15 mouse cellular contexts compared by ENCODE assay signal in genomic region chr2:163358662-163359061, GRCm38 (mm10). TPM values are rescaled to one million over a fixed set of nuclear protein-coding genes. Genes with fewer than 3 reads are reported as not detected.
A peak's percentile ranks its signal among the peaks of the same experiment; 100 is the strongest.
DNase-seq lines count a peak whose midpoint lies in the region; ATAC-seq and TF ChIP-seq lines count a peak whose summit lies in the region.
"Had no signal": no experiment of that assay in that cellular context is flagged by ENCODE, and none has a peak within 500 bp of the region (broad histone marks: within the 10 kb centered on the region; RNA-seq: fewer than 3 reads in every experiment).

No protein-coding gene starts in this region.

- no peak; a peak in 1 of 4 replicates for TF ChIP-seq POLR2A in MEL (IDR thresholded peaks at IDR 0.05; ENCODE audit: control insufficient read depth in 1 of 2, insufficient read depth in 1 of 2, low read depth in 1 of 2, low read length in 2 of 2, poor library complexity in 1 of 2)

- H3K27me3 ChIP-seq in heart, embryonic 13.5 days (replicated peaks), result no peaks in the 10 kb centered on the region
- H3K27me3 ChIP-seq in MEL (ENCODE audit: control insufficient read depth in 1 of 2, insufficient read depth in 2 of 2, low read length in 2 of 2), result no peaks in the 10 kb centered on the region
- H3K27me3 ChIP-seq in liver, embryonic 11.5 days (replicated peaks; ENCODE audit: control insufficient read depth, insufficient read depth, low read length), result no peaks in the 10 kb centered on the region
- H3K27me3 ChIP-seq: midbrain, embryonic 15.5 days had no signal

- H3K9ac ChIP-seq in heart, embryonic 13.5 days, result peak overlapping the region; percentile 72
- no peak overlapping the region for H3K9ac ChIP-seq in MEL (ENCODE audit: control insufficient read depth, low read depth, low read length, poor library complexity, severe bottlenecking)
- 0 out of 2 replicates have a peak overlapping the region, but pooled peaks have one; percentile 10 for H3K9ac ChIP-seq in liver, embryonic 11.5 days (ENCODE audit: low read depth, low read length)
- H3K9ac ChIP-seq: midbrain, embryonic 15.5 days had no signal

- no peak overlapping the region for H3K4me3 ChIP-seq in heart, embryonic 13.5 days
- H3K4me3 ChIP-seq in MEL (ENCODE audit: control insufficient read depth in 1 of 2, insufficient read depth in 1 of 2, low read depth in 2 of 2, low read length in 2 of 2), result peak overlapping the region in 1 of 2 experiments; percentile 5; a peak in 1 of 4 replicates
- H3K4me3 ChIP-seq in liver, embryonic 11.5 days (ENCODE audit: low read depth, low read length), result no peak overlapping the region
- H3K4me3 ChIP-seq: midbrain, embryonic 15.5 days had no signal

- H3K4me2 ChIP-seq in heart, embryonic 13.5 days, result peak overlapping the region; percentile 52
- peak overlapping the region; percentile 58 for H3K4me2 ChIP-seq in liver, embryonic 11.5 days
- H3K4me2 ChIP-seq: midbrain, embryonic 15.5 days had no signal

- peaks cover 17% of the 10 kb centered on the region for H3K36me3 ChIP-seq in heart, embryonic 13.5 days
- H3K36me3 ChIP-seq in MEL (ENCODE audit: control insufficient read depth in 1 of 2, insufficient read depth in 2 of 2, low read length in 2 of 2), result peaks cover 0 to 26% of the 10 kb centered on the region in 2 experiments; a peak in 2 of 4 replicates
- no peaks in the 10 kb centered on the region for H3K36me3 ChIP-seq in liver, embryonic 11.5 days (ENCODE audit: control insufficient read depth, insufficient read depth, low read length)
- H3K36me3 ChIP-seq: midbrain, embryonic 15.5 days had no signal

- H3K27ac ChIP-seq in heart, embryonic 13.5 days (replicated peaks), result peak overlapping the region; percentile 99
- H3K27ac ChIP-seq in MEL (ENCODE audit: control insufficient read depth, low read depth, low read length), result peak overlapping the region; percentile 35; the same call in 1 of the 2 replicates
- H3K27ac ChIP-seq in liver, embryonic 11.5 days (ENCODE audit: low read depth, low read length), result peak overlapping the region; percentile 89
- H3K27ac ChIP-seq: midbrain, embryonic 15.5 days had no signal

- H3K9me3 ChIP-seq in heart, embryonic 13.5 days, result no peaks in the 10 kb centered on the region
- no peaks in the 10 kb centered on the region for H3K9me3 ChIP-seq in MEL (replicated peaks; ENCODE audit: insufficient read depth, low read length)
- no peaks in the 10 kb centered on the region for H3K9me3 ChIP-seq in liver, embryonic 11.5 days (ENCODE audit: control insufficient read depth, low read length)
- H3K9me3 ChIP-seq: midbrain, embryonic 15.5 days had no signal

- no peak for ATAC-seq in heart, embryonic 13.5 days (ENCODE audit: extremely low read depth, insufficient number of reproducible peaks, low FRiP score, low TSS enrichment)
- ATAC-seq in liver, embryonic 11.5 days (replicated peaks; ENCODE audit: low FRiP score), result peak; percentile 75
- ATAC-seq: CD4-positive, CD25-positive, alpha-beta regulatory T cell, adult 4 months; hindbrain, embryonic 16.5 days; midbrain, embryonic 15.5 days had no signal

- intact Hi-C loops in heart, postnatal 25 days (cut with DNase I), result no loop called here
- intact Hi-C loops in left cerebral cortex, postnatal 36 days (cut with DNase I), result no loop called here

- no peak for TF ChIP-seq CTCF in MEL (IDR thresholded peaks at IDR 0.05 in 2 of 3, conservative IDR thresholded peaks at IDR 0.05 in 1 of 3; ENCODE audit: control insufficient read depth in 1 of 3, insufficient read depth in 1 of 3, low read depth in 2 of 3, low read length in 3 of 3, poor library complexity in 1 of 3, severe bottlenecking in 1 of 3)

- peaks cover 99% of the 10 kb centered on the region for H3K4me1 ChIP-seq in heart, embryonic 13.5 days
- H3K4me1 ChIP-seq in MEL (ENCODE audit: control insufficient read depth in 1 of 2, insufficient read depth in 2 of 2, low read length in 2 of 2), result peaks cover 14 to 46% of the 10 kb centered on the region in 2 experiments
- H3K4me1 ChIP-seq in liver, embryonic 11.5 days (replicated peaks; ENCODE audit: control insufficient read depth, insufficient read depth, low read length), result peaks cover 36% of the 10 kb centered on the region
- H3K4me1 ChIP-seq: midbrain, embryonic 15.5 days had no signal

- H3K79me2 ChIP-seq in MEL (ENCODE audit: control insufficient read depth, insufficient read depth, low read length, poor library complexity), result peaks cover 3% of the 10 kb centered on the region; the same call in 1 of the 2 replicates

- peak; percentile 45 to 50 for TF ChIP-seq EP300 in MEL (IDR thresholded peaks at IDR 0.05; ENCODE audit: low read depth in 1 of 2, low read length in 2 of 2)

- WGBS in heart, embryonic 13.5 days, result 40% methylated on average over 5 of the region's 5 CpGs
- WGBS in liver, embryonic 11.5 days, result 52% methylated on average over 5 of the region's 5 CpGs

- DNase-seq in heart, postnatal 25 days (ENCODE audit: low spot score), result no peak
- DNase-seq in 3T3-L1 (ENCODE audit: low read depth, low spot score) (peak; percentile 36), MEL (ENCODE audit: low read depth, low spot score) (peak; percentile 80)
- no peak for DNase-seq in liver, embryonic 11.5 days (ENCODE audit: low spot score)
- DNase-seq in right cerebral cortex, postnatal 4 days, result no peak
- DNase-seq in left cerebral cortex, postnatal 36 days (ENCODE audit: low spot score in 2 of 2), result no peak
- DNase-seq: cerebellum, postnatal 14 days; kidney, adult 11 months; kidney, postnatal 14 days; layer of hippocampus, adult 9-11 months; thymus, adult 18-20 months had no signal

- no peak for TF ChIP-seq RAD21 in MEL (IDR thresholded peaks at IDR 0.05; ENCODE audit: low read depth, low read length)

TF ChIP-seq in MEL, 35 proteins besides CTCF, POLR2A, EP300 and RAD21:
- TF ChIP-seq RCOR1 (IDR thresholded peaks at IDR 0.05; ENCODE audit: low read depth, low read length), result peak; percentile 66
- no peak for TF ChIP-seq ZKSCAN1 (IDR thresholded peaks at IDR 0.05; ENCODE audit: low read depth, low read length)
- no peak for TF ChIP-seq ELF1 (IDR thresholded peaks at IDR 0.05; ENCODE audit: low read depth, low read length)
- peak; percentile 37; the same call in 1 of the 2 replicates for TF ChIP-seq TAL1 (IDR thresholded peaks at IDR 0.05; ENCODE audit: low read length)
- no peak for TF ChIP-seq USF1 (IDR thresholded peaks at IDR 0.05; ENCODE audit: low read depth, low read length)
- TF ChIP-seq GATA1 (IDR thresholded peaks at IDR 0.05; ENCODE audit: low read depth, low read length), result peak; percentile 31
- peak; percentile 80 for TF ChIP-seq ETS1 (IDR thresholded peaks at IDR 0.05; ENCODE audit: low read depth, low read length)
- TF ChIP-seq HCFC1 (IDR thresholded peaks at IDR 0.05; ENCODE audit: low read depth, low read length), result peak; percentile 41; the same call in 1 of the 2 replicates
- no peak for TF ChIP-seq NRF1 (IDR thresholded peaks at IDR 0.05; ENCODE audit: insufficient read depth, low read depth, low read length, poor library complexity, severe bottlenecking)
- peak; percentile 47; the same call in 1 of the 2 replicates for TF ChIP-seq SIN3A (IDR thresholded peaks at IDR 0.05; ENCODE audit: low read length)
- peak; percentile 49; the same call in 1 of the 2 replicates for TF ChIP-seq MAFK (IDR thresholded peaks at IDR 0.05; ENCODE audit: borderline replicate concordance, low read depth, low read length)
- peak; percentile 84 for TF ChIP-seq TBP (IDR thresholded peaks at IDR 0.05; ENCODE audit: low read depth, low read length)

RNA-seq across cellular contexts. Expression of gene Jph2, which starts 39.1 kb away (rescaled TPM):
- polyA plus RNA-seq in heart, embryonic 13.5 days (2015; fragmentation: Nextera tagmentation; extraction: Ambion mirVana), result 41.5 and 42.9 TPM in 2 replicates
- 100 to 1,000 TPM; 374 to 418 TPM for total RNA-seq in heart, postnatal 25 days (2021)
- total RNA-seq in MEL (2012; rRNA removed), result 0.03 and 0.04 TPM in 2 replicates
- under 1 TPM in 1 of 2 experiments, not detected in 1; 0.19 TPM for polyA plus RNA-seq in MEL (2012; ENCODE audit: insufficient read depth in 1 of 2, insufficient read length in 2 of 2, low read depth in 1 of 2, low replicate concordance in 2 of 2, missing spikeins in 1 of 2)
- 0.19 and 0.26 TPM in 2 replicates for polyA plus RNA-seq in liver, embryonic 11.5 days (2014; fragmentation: Nextera tagmentation; extraction: Ambion mirVana)
- total RNA-seq in left cerebral cortex, postnatal 36 days (2021), result under 1 TPM; 0.49 to 0.59 TPM
- polyA plus RNA-seq: CD4-positive, CD25-positive, alpha-beta regulatory T cell, adult 4 months had no signal

Comparison
In these comparisons a context has a peak if more than half of its experiments do, and no peak if none do; other contexts are left out.
1. H3K27ac ChIP-seq: peak in every context shown above with its lines; median percentile 99 in heart, embryonic 13.5 days; 89 in liver, embryonic 11.5 days; 35 in MEL.
2. DNase-seq: peak in 3T3-L1 (single experiment) and MEL (single experiment); none in heart, postnatal 25 days (single experiment), liver, embryonic 11.5 days (single experiment), right cerebral cortex, postnatal 4 days (single experiment) and left cerebral cortex, postnatal 36 days (0 of 2).
3. RNA of gene Jph2, which starts 39.1 kb away (total RNA-seq): 374 to 418 TPM in heart, postnatal 25 days; 0.49 to 0.59 TPM in left cerebral cortex, postnatal 36 days and 0.03 to 0.04 TPM in MEL; every median in the first group is over 100 times any median in the second.